Mouse (Mus musculus) gastrocnemius, adult 2 months (tissue): ENCODE data around the gene Neurog1. TPM values are rescaled to one million over a fixed set of nuclear protein-coding genes. Genes with fewer than 3 reads are reported as not detected.

Experiments
- DNase-seq: peaks from one replicate; pipeline ENCODE4 v3.0.0; 2022
- H3K27ac ChIP-seq: fragments of 200-600 bp; 2 replicates; pipeline ENCODE4 v1.8.1; 2022; ENCODE audit warnings: mild to moderate bottlenecking
- H3K4me3 ChIP-seq: fragments of 200-600 bp; 2 replicates; pipeline ENCODE4 v1.8.1; 2022; ENCODE audit warnings: mild to moderate bottlenecking, moderate library complexity
- CTCF ChIP-seq: fragments of 200-600 bp; IDR thresholded peaks from 2 replicates; pipeline ENCODE4 v1.8.1; 2022; ENCODE audit warnings: antibody characterized with exemption, mild to moderate bottlenecking, moderate library complexity
- intact Hi-C: fragments of 180-260 bp; cut with DNase I; formaldehyde crosslinking; loops from one replicate; pipeline ENCODE4 v1.15.1; 2025
- total RNA-seq, 2 experiments: library from RNA; stranded (reverse); gene quantifications; 2 replicates each; pipeline ENCODE4 v1.2.3; 2021

Neurog1 gene
- total RNA-seq, 2 experiments from 2014 or later: not detected

DNA sequence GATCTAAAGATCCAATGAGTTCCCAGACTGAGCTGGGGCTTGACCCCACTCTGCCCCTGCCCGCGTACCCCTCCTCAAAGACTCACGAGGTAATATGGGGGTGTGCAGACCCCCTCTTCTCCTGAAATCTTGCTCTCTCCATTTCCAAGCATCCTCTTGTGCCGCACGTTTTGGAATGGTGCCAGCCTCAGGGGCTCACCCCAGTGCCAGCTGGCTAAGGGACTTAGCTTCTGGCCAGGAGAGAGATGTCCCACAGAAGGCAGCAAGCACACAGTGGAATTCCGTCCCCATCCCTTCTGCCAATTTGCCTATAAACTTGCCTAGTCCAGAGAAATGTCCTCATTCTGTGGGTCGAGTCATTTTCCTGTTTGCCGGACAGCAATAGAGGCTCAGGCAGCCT, 820 bp upstream of the Neurog1 start:
- no peak for DNase-seq
- TF ChIP-seq CTCF: no peak
- intact Hi-C loops: no loop called here
- no peak overlapping the region for H3K27ac ChIP-seq
- H3K4me3 ChIP-seq: no peak overlapping the region

DNA sequence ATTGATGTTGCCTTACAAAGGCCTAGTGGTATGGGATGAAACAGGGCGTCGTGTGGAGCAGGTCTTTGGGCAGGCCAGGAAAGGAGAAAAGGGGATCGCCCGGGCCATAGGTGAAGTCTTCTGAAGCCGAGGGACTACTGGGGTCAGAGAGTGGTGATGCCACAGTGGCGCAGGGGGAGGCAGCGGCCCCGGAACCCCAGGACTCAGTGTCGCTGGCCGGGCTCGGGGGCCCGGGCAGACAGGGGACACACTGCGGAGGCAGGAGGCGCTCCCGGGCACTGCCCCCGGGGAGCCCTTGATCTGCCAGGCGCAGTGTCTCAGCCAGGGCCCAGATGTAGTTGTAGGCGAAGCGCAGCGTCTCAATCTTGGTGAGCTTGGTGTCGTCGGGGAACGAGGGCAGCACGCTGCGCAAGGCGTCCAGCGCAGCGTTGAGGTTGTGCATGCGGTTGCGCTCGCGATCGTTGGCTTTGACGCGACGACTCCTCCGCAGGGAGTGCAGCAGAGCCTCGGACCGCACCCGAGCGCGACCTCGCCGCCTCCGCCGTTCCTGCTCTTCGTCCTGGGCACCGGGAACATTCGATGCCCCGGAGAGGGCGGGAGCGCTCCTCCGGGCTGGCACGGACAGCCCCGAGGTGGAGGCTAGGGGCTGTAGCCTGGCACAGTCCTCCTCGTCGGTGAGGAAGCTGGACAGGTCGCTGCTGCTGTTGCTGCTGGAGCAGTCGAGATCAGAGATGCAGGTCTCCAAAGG, 613 bp downstream of the Neurog1 start:
- TF ChIP-seq CTCF: no peak
- Histone ChIP-seq H3K27ac (no peak overlapping the region), H3K4me3 (no peak overlapping the region)
- DNase-seq: no peak
- intact Hi-C loops: no loop called here

DNA sequence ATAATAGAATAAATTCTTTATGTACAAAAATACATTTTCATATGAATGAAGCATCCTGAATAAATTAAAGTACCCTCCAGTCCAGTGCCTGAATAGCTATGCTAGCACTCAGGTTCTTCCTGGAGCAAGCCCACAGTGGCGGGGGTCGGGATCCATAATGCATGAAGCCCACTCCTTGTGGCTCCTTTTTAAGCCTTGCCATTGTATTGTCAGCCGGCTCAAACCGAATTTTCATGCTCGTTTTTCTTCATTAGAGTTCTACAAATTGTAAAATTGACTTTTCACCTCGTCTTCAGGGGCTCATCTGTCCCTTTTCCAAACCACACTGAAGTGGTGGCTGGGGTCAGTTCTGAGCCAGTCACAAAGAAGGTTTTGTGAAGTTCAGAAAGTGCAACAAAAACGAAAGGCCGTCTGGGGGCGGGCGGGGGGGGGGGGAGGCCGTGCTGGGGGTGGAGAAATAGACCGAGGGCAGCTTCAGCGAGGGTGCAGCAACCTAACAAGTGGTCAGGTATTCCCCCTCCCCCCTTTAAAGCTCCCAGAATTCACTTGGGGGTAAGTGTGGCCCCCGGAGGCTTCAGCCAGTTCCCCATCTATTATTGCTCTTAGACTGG, 1.3 kb downstream of the Neurog1 start:
- Histone ChIP-seq H3K4me3 (no peak overlapping the region), H3K27ac (no peak overlapping the region)
- TF ChIP-seq CTCF: no peak
- no peak for DNase-seq
- intact Hi-C loops: no loop called here

DNA sequence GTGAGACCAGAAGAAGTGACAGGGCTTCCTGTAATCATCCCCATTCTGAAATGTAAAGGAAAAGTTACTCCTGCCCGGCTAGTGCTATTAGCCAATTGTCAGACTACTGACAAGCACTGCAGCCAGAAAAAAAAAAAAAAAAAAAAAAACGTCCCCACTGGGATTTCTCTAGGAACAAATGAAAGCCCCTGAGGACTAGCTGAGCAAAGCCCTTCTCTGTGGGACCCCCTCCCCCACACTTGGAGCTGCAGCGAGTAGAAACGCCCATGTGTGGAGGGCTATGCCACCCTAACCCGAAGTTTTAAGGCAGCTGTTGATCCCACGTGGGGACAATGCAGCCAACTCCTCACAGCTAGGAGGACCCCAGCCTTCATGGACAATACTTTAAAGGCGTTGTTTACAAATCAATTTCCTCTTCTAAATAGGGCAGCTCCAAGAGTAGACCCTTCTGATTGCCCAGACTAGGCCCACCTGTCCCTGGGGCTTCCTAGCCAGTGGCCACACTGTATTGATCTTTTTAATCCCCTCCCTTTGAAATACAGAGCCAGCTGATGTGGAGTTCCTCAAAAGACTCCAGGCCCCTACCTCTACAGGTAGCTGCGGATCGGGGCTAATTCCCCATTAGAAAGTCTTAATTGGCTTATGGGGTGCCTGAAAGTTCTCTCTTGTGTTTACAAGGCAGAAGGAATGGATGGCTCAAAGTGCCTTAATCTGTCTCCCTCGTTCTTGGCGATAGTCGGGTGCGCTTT, 2.2 kb downstream of the Neurog1 start:
- DNase-seq: no peak
- no peak for TF ChIP-seq CTCF
- intact Hi-C loops: no loop called here
- no peak overlapping the region for H3K4me3 ChIP-seq
- no peak overlapping the region for H3K27ac ChIP-seq

GRCm38 (mm10) chr13:56243104-56243503, 8.9 kb downstream of the Neurog1 start:
- Histone ChIP-seq H3K27ac (no peak overlapping the region), H3K4me3 (no peak overlapping the region)
- DNase-seq: no peak
- TF ChIP-seq CTCF: no peak
- intact Hi-C loops: no loop called here

GRCm38 (mm10) chr13:56240012-56240770, 11.8 kb downstream of the Neurog1 start:
- DNase-seq: no peak
- no peak overlapping the region for H3K27ac ChIP-seq
- TF ChIP-seq CTCF: no peak
- intact Hi-C loops: no loop called here
- H3K4me3 ChIP-seq: no peak overlapping the region

GRCm38 (mm10) chr13:56237905-56238304, 14.1 kb downstream of the Neurog1 start:
- Histone ChIP-seq H3K4me3 (no peak overlapping the region), H3K27ac (no peak overlapping the region)
- no peak for DNase-seq
- TF ChIP-seq CTCF: no peak
- intact Hi-C loops: no loop called here

GRCm38 (mm10) chr13:56236194-56236593, 15.8 kb downstream of the Neurog1 start:
- no peak for DNase-seq
- Histone ChIP-seq H3K27ac (no peak overlapping the region), H3K4me3 (no peak overlapping the region)
- intact Hi-C loops: no loop called here
- TF ChIP-seq CTCF: no peak

DNA sequence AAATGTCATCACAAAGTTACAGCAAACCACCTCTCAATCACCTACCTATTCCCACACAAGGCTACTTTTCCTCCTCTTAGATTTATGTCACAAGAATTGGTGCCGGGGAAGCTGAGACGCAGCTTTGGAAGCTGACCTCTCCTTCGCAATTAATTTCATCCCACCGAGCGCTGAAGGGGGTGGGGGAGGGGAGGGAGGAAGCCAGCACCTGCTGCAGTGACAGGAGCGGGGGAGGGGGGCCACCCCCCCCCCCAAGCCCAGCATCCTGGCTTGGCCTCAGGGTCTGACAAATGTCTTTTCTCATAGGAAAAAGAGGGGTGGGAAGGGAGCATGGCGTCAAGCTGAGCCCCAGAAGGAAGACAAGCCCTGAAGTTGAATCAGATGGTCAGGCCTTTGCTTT, 23.2 kb downstream of the Neurog1 start:
- no peak for DNase-seq
- H3K27ac ChIP-seq: no peak overlapping the region
- intact Hi-C loops: no loop called here
- TF ChIP-seq CTCF: no peak
- no peak overlapping the region for H3K4me3 ChIP-seq

DNA sequence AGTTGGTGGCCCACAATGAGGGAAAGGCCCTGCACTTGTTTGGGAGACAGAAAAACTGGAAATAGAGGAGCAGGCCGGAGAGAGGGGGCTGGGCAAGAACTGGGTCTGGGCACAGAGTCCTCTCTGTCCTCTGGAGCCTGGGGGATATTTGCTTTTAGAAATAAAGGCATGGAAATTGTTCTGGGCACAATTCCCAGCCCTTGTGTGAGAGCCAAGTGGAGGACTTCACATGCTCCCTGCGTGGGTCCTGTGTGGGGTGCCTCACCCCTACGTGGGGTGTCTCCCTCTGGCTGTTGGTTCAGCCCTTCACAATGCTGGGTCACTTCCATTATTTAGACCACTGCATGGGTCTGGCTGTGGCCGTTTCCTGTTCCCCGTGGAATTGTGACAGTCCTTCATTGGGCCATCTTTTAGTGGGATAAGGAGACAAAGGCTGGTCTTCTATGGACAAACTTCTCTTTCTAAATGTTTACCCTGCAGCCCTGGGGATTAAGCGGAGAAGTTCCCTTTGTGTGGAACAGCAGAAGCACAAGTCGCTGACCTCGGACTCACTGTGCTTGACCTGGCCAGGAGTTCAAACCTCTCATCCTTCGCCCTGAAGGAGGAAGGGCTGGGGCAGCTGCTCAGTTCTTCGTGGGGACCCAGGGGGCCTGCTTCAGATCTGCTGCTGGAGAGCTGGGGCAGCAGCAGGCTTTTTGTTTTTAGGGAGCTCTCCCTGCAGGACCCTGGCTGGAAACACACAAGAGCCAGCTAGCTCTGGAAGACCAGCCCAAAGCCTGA, 25.6 kb downstream of the Neurog1 start:
- Histone ChIP-seq H3K27ac (no peak overlapping the region), H3K4me3 (no peak overlapping the region)
- DNase-seq: no peak
- TF ChIP-seq CTCF: no peak
- intact Hi-C loops: no loop called here

DNA sequence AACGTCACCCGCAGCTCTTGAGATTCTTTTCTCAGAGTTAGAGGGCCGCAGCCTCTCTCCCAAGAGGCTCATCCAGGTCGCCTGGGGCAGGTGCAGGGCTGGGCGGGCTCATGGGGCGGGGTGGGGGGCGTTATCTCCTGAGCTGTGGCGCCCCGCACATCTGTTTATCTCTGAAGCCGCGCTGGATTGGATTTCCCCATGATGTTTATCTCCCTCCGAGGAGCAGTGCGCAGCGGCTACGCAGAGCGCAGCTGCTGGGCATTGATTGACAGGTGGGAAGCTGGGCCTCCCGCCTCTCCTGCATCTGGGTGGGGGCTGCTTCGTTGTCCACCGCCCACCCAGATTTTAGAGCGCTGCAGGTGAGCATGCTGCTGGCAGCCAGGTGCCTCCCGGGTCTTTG, 28.3 kb downstream of the Neurog1 start:
- H3K27ac ChIP-seq: no peak overlapping the region
- no peak for TF ChIP-seq CTCF
- no peak for DNase-seq
- intact Hi-C loops: no loop called here
- H3K4me3 ChIP-seq: no peak overlapping the region

DNA sequence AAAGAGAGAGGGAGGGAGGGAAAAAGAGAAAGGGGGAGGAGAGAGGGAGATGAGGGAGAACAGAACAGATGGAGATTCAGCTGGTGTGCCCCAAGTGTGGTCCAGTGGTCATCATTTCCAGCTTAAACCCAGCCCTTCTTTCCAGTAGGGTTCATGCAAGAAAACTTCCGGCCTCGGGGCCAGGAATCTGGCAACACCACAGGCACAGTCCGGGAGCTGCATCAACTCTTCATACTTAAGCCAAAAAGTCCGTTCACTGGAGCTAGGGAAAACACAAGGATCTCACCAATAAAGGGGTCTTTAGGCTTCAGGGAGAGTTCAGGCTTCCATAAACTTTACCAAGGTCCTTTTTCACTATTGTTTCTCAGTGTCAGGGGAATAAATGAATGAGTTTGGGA, 29.1 kb downstream of the Neurog1 start:
- intact Hi-C loops: no loop called here
- TF ChIP-seq CTCF: no peak
- no peak overlapping the region for H3K4me3 ChIP-seq
- no peak overlapping the region for H3K27ac ChIP-seq
- DNase-seq: no peak
